12 mouse cellular contexts compared by ENCODE assay signal in the genomic region with DNA sequence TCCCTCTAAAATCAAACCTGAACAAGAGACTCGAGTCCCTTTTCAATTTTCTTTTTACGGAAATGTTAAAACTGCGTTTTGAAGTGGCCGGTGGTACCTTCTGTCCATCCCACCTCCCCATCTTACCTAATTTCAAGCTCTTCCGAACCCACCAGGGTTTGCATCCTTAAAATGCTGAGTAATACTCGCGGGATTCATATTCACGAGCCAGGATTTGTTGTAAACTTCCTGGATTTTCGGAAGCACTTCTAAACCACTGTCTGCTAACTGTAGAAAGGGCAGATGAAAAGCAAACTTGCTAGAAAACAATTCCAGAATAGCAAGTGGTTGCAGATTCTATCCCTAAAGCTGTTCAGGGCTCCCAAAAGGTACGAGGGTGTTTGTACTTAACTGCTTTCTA. TPM values are rescaled to one million over a fixed set of nuclear protein-coding genes. Genes with fewer than 3 reads are reported as not detected.
DNase-seq lines count a peak whose midpoint lies in the region; ATAC-seq lines count a peak whose summit lies in the region.
"Had no signal": no experiment of that assay in that cellular context is flagged by ENCODE, and none has a peak within 500 bp of the region (broad histone marks: within the 10 kb centered on the region; RNA-seq: fewer than 3 reads in every experiment).

Sall4 (minus strand) TSS at position 362 of the 400 bp plus-strand sequence.

- ATAC-seq in kidney, embryonic 14.5 days (ENCODE audit: low FRiP score, low TSS enrichment): no peak
- no peak for ATAC-seq in embryonic facial prominence, embryonic 12.5 days (ENCODE audit: insufficient number of reproducible peaks, insufficient read depth, low FRiP score, low TSS enrichment)
- ATAC-seq in intestine, embryonic 14.5 days (replicated peaks; ENCODE audit: low FRiP score, low TSS enrichment, low read depth): no peak
- ATAC-seq in midbrain, embryonic 16.5 days: no peak

- peaks cover 15% of the 10 kb centered on the region for H3K4me1 ChIP-seq in kidney, embryonic 14.5 days (ENCODE audit: control insufficient read depth, insufficient read depth, low read length)
- H3K4me1 ChIP-seq in embryonic facial prominence, embryonic 12.5 days: peaks cover 14% of the 10 kb centered on the region
- H3K4me1 ChIP-seq in intestine, embryonic 14.5 days (replicated peaks; ENCODE audit: control insufficient read depth, insufficient read depth, low read length): peaks cover 10% of the 10 kb centered on the region
- peaks cover 29% of the 10 kb centered on the region for H3K4me1 ChIP-seq in midbrain, embryonic 16.5 days (ENCODE audit: control insufficient read depth, insufficient read depth, low read length)
- H3K4me1 ChIP-seq: megakaryocyte, embryonic 14.5 days had no signal

- no peak within 1 kb of the TSS for H3K9ac ChIP-seq in kidney, embryonic 14.5 days (ENCODE audit: low read depth, low read length)
- H3K9ac ChIP-seq in embryonic facial prominence, embryonic 12.5 days: peak within 1 kb of the TSS; percentile 58
- peak within 1 kb of the TSS; percentile 65 for H3K9ac ChIP-seq in intestine, embryonic 14.5 days (ENCODE audit: low read length)
- H3K9ac ChIP-seq in midbrain, embryonic 16.5 days (ENCODE audit: low read depth, low read length): peak within 1 kb of the TSS; percentile 53

- H3K9me3 ChIP-seq in kidney, embryonic 14.5 days (ENCODE audit: control insufficient read depth, low read length): no peaks in the 10 kb centered on the region
- no peaks in the 10 kb centered on the region for H3K9me3 ChIP-seq in embryonic facial prominence, embryonic 12.5 days
- no peaks in the 10 kb centered on the region for H3K9me3 ChIP-seq in intestine, embryonic 14.5 days (ENCODE audit: control insufficient read depth, low read length)
- no peaks in the 10 kb centered on the region for H3K9me3 ChIP-seq in midbrain, embryonic 16.5 days (replicated peaks; ENCODE audit: control insufficient read depth, low read length, poor library complexity, severe bottlenecking)
- H3K9me3 ChIP-seq: megakaryocyte, embryonic 14.5 days had no signal

- no peak for DNase-seq in kidney, adult 9 months
- DNase-seq in intestine, embryonic 14.5 days (ENCODE audit: low spot score): no peak
- DNase-seq in right cerebral cortex, postnatal 36 days (ENCODE audit: low spot score in 2 of 2): no peak
- no peak for DNase-seq in layer of hippocampus, postnatal 36 days
- no peak for DNase-seq in spleen, postnatal 36 days (ENCODE audit: low spot score in 2 of 2)
- DNase-seq: cerebellum, adult 11-12 months had no signal

- peak within 1 kb of the TSS; percentile 48 for H3K4me3 ChIP-seq in kidney, embryonic 14.5 days (ENCODE audit: low read length)
- peak within 1 kb of the TSS; percentile 61 for H3K4me3 ChIP-seq in embryonic facial prominence, embryonic 12.5 days
- peak within 1 kb of the TSS; percentile 66 for H3K4me3 ChIP-seq in intestine, embryonic 14.5 days (ENCODE audit: low read depth, low read length)
- peak within 1 kb of the TSS; percentile 44 for H3K4me3 ChIP-seq in midbrain, embryonic 16.5 days (ENCODE audit: low read depth, low read length)
- H3K4me3 ChIP-seq: megakaryocyte, embryonic 14.5 days had no signal

- H3K27me3 ChIP-seq in kidney, embryonic 14.5 days (ENCODE audit: control insufficient read depth, insufficient read depth, low read length): peaks cover 75% of the 10 kb centered on the region
- H3K27me3 ChIP-seq in embryonic facial prominence, embryonic 12.5 days: peaks cover 48% of the 10 kb centered on the region
- peaks cover 9% of the 10 kb centered on the region; the same call in 1 of the 2 replicates for H3K27me3 ChIP-seq in intestine, embryonic 14.5 days (replicated peaks; ENCODE audit: control insufficient read depth, insufficient read depth, low read length)
- peaks cover 13% of the 10 kb centered on the region for H3K27me3 ChIP-seq in midbrain, embryonic 16.5 days (ENCODE audit: control insufficient read depth, insufficient read depth, low read depth, low read length)

- peak within 1 kb of the TSS; percentile 86 for H3K4me2 ChIP-seq in kidney, embryonic 14.5 days (replicated peaks; ENCODE audit: low read depth, low read length)
- peak within 1 kb of the TSS; percentile 97 for H3K4me2 ChIP-seq in embryonic facial prominence, embryonic 12.5 days (replicated peaks)
- peak within 1 kb of the TSS; percentile 90 for H3K4me2 ChIP-seq in intestine, embryonic 14.5 days (ENCODE audit: low read length)
- H3K4me2 ChIP-seq in midbrain, embryonic 16.5 days (ENCODE audit: low read length): peak within 1 kb of the TSS; percentile 82

- H3K27ac ChIP-seq in kidney, embryonic 14.5 days (ENCODE audit: low read depth, low read length): no peak within 1 kb of the TSS
- H3K27ac ChIP-seq in embryonic facial prominence, embryonic 12.5 days: peak within 1 kb of the TSS; percentile 54; the same call in 1 of the 2 replicates
- peak within 1 kb of the TSS; percentile 77 for H3K27ac ChIP-seq in intestine, embryonic 14.5 days (ENCODE audit: low read depth)
- no peak within 1 kb of the TSS for H3K27ac ChIP-seq in midbrain, embryonic 16.5 days (ENCODE audit: low read length)

- 9% methylated on average over 10 of the region's 10 CpGs for WGBS in kidney, embryonic 14.5 days
- 8% methylated on average over 10 of the region's 10 CpGs for WGBS in embryonic facial prominence, embryonic 12.5 days
- WGBS in intestine, embryonic 14.5 days: 10% methylated on average over 10 of the region's 10 CpGs
- WGBS in midbrain, embryonic 16.5 days: 10% methylated on average over 10 of the region's 10 CpGs

- no peaks in the 10 kb centered on the region for H3K36me3 ChIP-seq in kidney, embryonic 14.5 days (ENCODE audit: control insufficient read depth, insufficient read depth, low read length)
- no peaks in the 10 kb centered on the region for H3K36me3 ChIP-seq in embryonic facial prominence, embryonic 12.5 days
- H3K36me3 ChIP-seq in intestine, embryonic 14.5 days (ENCODE audit: control insufficient read depth, insufficient read depth, low read length): no peaks in the 10 kb centered on the region
- H3K36me3 ChIP-seq in midbrain, embryonic 16.5 days (ENCODE audit: control insufficient read depth, insufficient read depth, low read length): no peaks in the 10 kb centered on the region

RNA-seq across cellular contexts. Expression of gene Sall4, which starts in this region (rescaled TPM):
- 0.16 and 0.65 TPM in 2 replicates for polyA plus RNA-seq in kidney, embryonic 14.5 days (2014; fragmentation: Nextera tagmentation; extraction: Ambion mirVana)
- polyA plus RNA-seq in embryonic facial prominence, embryonic 12.5 days (2016; fragmentation: Nextera tagmentation; extraction: Ambion mirVana): 2.9 and 3.2 TPM in 2 replicates
- 3.8 and 5.0 TPM in 2 replicates for polyA plus RNA-seq in intestine, embryonic 14.5 days (2014; fragmentation: Nextera tagmentation; extraction: Ambion mirVana)
- polyA plus RNA-seq in midbrain, embryonic 16.5 days (2015; fragmentation: Nextera tagmentation; extraction: Ambion mirVana): 0.84 and 1.9 TPM in 2 replicates
- total RNA-seq in layer of hippocampus, postnatal 36 days (2021): under 1 TPM; 0.57 to 0.83 TPM
- total RNA-seq: hematopoietic stem cell, adult 5-6 weeks had no signal
- polyA plus RNA-seq: spleen, adult 2 months had no signal

Comparison
In these comparisons a context has a peak if more than half of its experiments do, and no peak if none do; other contexts are left out.
1. H3K27ac ChIP-seq: peak in embryonic facial prominence, embryonic 12.5 days (single experiment) and intestine, embryonic 14.5 days (single experiment); none in kidney, embryonic 14.5 days (single experiment) and midbrain, embryonic 16.5 days (single experiment).
2. Peak in every context shown above with its lines, with median percentiles within 50 percentile points of each other: H3K4me2 ChIP-seq and H3K4me3 ChIP-seq.